Mouse (Mus musculus) G1E-ER4 (cell line): Measurements from ENCODE around the gene Grin2a. TPM values are rescaled to one million over a fixed set of nuclear protein-coding genes. Genes with fewer than 3 reads are reported as not detected.

Experiments used
- GATA1 ChIP-seq: IDR thresholded peaks from one replicate; pipeline ENCODE4 v1.8.0; 2012; ENCODE audit warnings: low read length, inconsistent platforms
- polyA plus RNA-seq: library from polyadenylated mRNA; stranded (reverse); fragments of >175 nt; gene quantifications from 2 replicates; pipeline ENCODE4 v1.2.3, GENCODE M21; 2012

The Grin2a gene
- polyA plus RNA-seq, 1 experiment: not detected

- no peak for TF ChIP-seq GATA1
Measured at GRCm38 (mm10) chr16:9535196-9535595, 460.2 kb downstream of the Grin2a start.

- no peak for TF ChIP-seq GATA1
Measured at GRCm38 (mm10) chr16:9533564-9534332, 461.6 kb downstream of the Grin2a start.

- no peak for TF ChIP-seq GATA1
Measured at GRCm38 (mm10) chr16:9532843-9533532, 462.4 kb downstream of the Grin2a start.

- no peak for TF ChIP-seq GATA1
Measured at GRCm38 (mm10) chr16:9527214-9527613, 468.1 kb downstream of the Grin2a start.

- TF ChIP-seq GATA1: no peak
Measured at GRCm38 (mm10) chr16:9523314-9523713, 472.0 kb downstream of the Grin2a start.

Other genes starting within 250 kb of the Grin2a start
- gene Rpl39l, start 174.7 kb upstream of the Grin2a start, polyA plus RNA-seq: not detected in 2 replicates
- not detected in 2 replicates for gene Atf7ip2, start 197.2 kb upstream of the Grin2a start, polyA plus RNA-seq